Mouse (Mus musculus): ENCODE data around the gene Hoxc6. TPM values are rescaled to one million over a fixed set of nuclear protein-coding genes. Genes with fewer than 3 reads are reported as not detected.

The Hoxc6 gene
- total RNA-seq, 2 experiments from 2014 or later, result 25.1 to 35.7 TPM

DNA sequence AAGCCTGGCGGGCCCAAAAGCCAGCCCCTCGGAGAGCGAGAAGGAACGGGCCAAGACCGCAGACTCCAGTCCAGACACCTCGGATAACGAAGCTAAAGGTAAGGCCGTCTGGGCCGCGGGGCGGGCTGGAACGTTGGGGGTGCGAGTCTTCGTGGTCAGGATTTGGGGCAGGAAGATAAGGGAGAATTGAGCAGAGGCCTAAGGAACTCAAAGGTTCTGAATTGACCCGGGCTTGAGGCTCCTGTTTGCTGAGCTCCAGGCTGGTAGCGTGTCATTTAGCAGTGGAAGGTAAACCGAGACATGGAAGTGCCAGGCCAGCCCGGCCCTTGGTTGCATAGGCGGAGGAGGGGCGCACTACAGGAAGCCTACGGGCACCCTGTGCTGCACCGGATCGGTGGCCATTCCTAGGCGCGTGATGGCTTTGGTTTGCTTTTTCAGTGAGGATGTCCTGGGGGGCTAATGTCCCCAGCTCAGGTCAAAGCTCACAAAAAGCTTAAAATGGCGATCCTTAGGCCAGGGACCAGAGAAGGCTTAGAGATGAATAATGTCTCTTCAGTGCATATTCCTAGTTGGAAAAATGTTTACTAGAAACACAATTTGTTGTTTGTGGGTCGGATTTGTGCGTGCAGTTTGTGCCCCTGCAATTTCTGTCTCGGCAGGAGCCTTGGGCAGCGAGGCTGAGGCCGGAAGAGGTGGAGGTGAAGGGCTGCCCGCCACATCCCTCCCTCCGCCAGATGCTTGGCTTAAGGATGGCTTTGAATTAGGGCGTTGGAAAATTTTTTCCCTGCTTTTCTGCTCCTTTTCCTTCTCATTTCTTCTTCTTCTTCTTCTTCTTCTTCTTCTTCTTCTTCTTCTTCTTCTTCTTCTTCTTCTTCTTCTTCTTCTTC, 30.3 kb upstream of the Hoxc6 start:
- DNase-seq, result no peak

DNA sequence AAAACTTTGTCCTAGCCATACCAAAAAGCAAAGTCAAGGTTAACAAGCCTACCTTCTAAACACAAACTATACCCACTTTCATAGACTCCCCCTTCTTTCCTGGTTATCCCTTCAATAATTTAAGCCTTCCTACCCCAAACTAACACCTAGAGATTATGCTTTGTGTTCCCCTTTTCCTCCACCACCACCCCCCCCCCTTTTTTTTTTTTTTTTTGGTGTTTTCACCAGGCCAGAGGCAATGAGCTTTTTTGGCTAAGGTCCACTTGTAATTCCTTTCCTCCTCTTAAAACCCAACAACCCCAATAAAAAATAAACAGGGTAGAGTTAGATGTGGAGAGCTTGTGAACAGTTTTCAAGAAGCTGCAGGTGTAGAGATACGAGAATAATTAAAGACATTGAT, 28.8 kb upstream of the Hoxc6 start:
- no peak for DNase-seq

DNA sequence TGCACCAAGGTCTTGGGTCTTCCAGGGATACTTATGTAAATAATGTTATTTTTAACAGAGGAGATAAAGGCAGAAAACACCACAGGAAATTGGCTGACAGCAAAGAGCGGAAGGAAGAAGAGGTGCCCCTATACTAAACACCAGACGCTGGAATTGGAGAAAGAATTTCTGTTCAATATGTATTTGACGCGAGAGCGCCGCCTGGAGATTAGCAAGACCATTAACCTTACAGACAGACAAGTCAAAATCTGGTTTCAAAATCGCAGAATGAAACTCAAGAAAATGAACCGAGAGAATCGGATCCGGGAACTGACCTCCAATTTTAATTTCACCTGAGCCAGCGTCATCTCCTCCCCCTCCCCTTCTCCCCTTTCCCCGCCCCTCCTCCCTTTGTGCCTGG, 27.3 kb upstream of the Hoxc6 start:
- no peak for DNase-seq

DNA sequence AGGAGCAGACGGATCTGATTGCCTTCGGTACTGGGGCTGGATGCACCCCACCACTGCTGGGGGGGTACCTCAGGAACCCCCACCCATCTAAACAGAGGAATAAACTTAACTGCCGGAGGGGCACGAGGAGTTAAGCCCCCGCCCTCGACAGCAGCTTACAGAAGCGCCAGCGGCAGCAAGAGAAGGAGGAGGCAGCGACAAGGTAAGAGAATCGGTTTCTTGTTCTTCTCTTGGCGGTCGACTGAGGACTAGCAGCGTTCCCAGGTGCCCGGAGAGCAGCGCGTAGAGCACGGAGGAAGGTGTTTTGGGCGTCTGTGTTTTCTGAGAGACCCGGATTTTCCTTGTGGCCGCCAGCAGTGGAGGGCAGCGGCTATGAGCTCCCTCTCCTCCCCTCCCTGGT, 25.8 kb upstream of the Hoxc6 start:
- DNase-seq, result no peak

DNA sequence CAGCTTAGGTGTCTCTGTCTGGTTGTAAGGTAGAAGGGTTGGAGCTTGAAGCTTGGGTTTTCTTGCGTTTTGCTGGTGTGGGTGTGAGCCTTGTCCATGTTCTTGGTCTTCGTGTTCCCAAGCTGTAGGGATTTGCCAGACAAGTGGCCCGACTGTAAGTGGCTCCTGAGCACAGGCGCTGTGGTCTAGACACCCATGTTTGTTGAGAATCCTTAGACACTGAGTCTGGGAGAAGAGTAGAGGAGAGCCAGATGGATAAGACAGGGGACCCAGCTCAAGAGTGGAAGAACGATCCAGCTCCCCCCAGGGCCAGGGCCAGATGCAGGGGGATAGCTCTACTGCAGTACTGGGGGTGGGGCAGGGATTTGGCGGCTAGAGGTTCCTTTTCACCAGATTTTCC, 25.3 kb upstream of the Hoxc6 start:
- no peak for DNase-seq

DNA sequence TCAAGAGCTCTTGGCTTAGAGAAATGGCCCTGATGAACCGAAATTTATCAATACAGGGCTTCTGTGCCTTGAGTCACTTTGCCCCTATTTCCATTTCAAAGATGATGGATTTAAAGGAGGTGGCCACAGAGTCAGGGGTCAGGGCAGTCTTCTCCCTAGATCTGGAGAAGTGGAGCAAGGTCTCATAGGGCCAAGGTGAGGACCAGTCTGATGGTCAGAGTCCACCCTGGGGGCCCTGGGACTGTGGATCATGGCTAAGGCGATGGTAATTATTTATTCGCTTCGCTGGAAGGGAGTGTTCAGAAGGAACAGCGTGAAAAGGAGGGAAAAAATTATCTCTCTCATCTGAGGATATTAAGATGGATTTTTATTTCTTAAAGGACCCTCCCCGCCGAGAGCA, 23.0 kb upstream of the Hoxc6 start:
- no peak for DNase-seq

DNA sequence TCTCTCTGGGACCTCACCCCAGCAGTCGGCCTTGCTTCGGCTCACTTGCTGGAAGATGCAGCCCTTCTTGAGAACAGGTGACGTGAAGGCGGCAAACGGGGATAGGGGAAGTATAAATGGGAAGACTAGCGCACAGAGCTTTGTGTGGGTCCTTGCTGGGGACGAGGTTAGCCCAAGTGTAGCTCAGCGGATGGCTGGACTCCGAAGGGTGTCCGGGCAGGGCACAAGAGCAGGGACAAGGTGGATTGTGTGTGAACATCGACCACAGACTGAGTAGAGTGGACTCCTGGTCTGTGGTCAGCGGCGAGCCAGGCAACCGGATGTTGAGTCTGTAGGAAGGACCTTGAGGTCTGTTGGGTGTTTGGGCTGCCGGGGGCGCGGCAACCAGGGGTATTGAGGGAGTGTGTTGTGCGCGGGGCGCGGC, 22.4 kb upstream of the Hoxc6 start:
- no peak for DNase-seq

DNA sequence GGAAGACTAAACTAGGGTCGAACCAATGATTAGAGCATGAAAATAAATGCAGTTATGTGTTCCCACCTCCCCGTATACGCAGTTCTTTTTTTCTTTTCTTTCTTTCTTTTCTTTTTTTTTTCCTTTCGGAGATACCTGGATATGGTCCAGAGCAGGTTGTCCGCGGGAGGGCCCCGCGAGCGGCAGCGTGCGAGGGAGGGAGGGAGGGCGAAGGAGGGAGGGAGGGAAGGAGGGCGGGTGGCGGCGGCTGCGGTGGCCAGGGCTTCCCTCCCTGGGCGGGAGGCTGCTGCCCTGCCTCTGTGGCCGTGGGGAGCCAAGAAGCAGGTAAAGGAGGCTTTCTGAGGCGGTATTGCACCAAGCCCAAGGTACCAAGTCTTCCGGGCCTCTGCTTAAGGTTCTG, 21.9 kb upstream of the Hoxc6 start, which contains the start of gene Hoxc9:
TSS of gene Hoxc9 (plus strand) at position 269 of the 400 bp plus-strand sequence.
- DNase-seq, result no peak

DNA sequence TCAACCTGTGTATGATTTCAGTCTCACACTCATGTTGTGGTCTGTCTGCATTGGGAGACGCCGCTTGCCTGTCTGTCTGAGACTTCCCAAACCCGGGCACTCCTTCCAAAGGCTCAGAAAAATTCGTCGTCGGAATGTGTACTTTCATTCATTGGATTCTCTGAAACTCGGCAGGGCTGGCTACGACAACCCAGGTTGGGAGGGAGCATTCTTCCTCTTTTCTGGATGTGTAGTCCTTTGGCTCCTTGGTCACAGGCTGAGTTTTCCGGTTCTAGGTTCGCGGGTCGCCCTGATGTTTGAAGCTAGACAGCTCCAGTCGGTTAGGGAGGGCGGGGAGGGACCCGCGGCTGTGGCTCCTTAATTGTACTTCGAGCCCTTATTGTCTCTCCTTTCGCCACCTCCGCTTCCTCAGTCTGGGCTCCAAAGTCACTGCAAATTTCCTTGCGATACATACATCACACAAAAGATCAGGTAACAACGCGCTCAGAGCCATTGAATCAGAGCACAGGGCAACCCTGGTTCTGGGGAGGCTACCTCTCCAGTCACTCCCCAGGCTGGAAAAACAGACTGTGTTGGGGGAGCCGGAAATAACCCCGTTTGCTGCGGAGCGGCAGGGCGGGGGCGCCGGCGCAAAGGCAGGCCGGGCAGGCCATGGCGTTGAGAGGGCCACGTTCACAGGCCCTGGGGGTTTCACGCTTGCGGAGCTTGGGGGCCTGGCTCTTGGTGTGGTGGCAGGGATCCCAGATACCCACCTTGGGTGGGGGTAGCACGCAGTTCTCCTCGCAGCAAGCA, 21.2 kb upstream of the Hoxc6 start:
- DNase-seq, result no peak

DNA sequence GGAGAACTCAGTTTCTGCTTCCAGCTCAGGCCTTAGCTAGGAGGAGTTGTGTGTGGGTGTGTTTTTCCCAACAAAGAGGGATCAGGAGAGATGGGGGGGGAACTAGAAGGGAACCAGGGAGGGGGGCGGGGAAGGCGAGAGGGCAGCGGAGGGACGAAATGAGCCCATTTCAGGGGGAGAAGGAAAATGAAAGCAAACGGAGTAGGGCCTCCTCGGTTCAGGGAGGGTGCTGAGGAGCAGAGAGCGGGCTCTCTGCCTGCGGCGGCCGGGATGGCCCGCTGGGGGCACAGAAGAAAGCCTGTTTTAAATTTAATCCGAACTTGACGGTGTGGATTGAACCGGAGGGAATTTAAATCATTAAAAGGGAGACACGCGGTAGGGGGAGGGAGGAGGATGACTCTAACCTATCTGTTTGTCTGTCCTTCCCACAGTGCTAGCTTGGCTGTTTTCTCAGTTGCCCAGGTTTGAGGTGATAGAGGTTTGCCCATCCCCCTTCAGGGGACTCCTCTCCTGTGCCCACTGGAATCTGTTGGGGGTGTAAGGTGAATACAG, 20.6 kb upstream of the Hoxc6 start:
- no peak for DNase-seq

DNA sequence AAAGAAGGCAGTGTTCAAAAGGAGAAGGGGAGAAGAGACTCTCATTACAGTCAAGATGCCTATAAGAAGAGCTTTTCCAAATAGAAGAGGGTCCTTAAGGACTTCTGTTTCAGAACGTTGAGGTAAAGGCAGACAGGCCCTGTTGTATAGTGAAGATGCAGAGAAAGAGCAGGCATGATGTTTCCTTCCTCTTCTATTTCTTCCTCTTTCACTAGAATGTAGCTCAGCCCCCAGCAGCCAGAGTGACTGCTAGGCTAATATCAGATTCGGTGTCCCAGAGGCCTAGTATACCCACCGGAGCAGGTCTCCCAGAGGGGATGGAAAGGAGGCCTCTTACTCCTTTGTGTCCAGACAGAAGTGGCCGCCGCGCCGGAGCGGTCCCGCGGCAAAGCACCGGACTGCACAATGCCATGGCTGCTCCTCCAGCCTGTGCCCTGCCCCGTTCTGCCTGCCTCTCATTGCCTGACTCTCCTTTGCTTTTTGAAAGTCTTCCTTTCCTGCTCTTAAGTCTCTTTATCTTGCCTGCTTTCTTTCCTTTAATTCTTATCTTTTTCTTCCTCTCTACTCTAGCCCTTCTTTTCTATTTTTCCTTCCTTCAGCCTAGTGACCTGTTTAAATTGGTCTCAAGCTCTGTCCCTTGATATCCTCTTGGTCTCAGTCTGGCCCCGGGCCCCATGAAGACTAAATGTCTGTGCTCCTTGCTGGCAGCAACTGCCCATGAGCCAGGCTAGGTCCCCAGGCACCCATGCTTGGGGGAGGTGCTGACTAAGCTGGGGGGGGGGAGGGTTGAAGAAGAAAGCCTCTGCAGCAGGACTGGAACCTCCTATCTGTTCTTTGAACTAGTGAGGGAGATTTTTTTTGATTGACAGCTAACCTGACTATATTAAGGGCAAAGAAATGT, 19.2 kb upstream of the Hoxc6 start:
- DNase-seq, result no peak

DNA sequence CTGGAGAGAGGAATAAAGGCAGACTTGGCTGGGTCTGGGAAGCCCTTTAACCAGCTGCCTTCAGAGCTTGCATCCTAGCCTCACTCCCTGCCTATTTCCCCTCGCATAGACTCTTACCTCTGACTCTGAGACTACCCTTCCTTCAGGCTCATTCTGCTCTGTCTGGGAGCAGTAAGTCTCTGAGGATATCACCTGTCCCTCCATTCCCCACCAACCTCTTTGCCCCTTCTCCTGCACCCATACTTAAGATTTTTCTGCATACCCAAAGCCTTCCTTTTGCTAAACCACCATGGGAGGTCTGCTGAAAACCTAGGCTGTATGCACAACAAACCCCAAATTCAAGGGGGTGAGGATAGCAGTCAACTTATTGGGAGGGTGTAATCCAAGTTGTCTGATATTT, 18.1 kb upstream of the Hoxc6 start:
- no peak for DNase-seq

DNA sequence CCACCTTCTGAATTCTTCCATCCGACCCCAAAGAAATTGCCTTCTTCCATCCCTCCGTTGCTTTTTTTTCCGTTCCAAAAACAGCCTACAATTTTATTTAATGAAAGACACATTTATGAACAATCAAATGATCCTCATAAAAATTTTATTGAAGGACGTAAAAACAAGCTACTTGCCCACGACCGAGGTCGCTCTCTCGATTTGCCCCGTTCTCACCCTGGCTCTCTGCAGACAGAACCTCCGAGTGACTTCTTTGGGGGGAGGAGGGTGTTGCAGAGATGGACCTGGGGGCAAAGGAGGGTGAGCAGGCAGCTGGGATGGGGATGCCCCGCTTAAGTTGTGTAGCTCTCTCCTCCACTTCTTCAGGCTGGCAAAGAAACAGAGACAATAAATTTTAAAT, 17.7 kb upstream of the Hoxc6 start:
- DNase-seq, result no peak

DNA sequence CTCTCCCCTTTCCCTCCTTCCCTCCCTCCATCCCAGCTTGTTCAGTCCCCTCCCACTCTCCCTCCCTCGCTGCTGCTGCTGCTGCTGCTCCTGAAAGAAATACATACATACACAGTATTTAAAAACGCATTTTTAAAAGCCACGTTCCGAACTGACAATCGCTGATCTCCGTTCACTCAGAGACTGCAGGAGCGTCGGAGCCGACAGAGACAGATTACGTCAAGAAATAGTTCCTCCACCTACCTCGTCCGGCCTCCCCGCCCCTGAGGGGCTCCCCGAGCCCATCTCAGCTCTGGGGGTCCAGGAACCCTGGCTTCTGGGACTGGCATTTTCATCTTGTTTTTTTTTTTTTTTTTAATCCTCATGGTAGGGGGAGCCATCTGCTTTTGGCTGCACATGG, 17.1 kb upstream of the Hoxc6 start:
- DNase-seq, result no peak

DNA sequence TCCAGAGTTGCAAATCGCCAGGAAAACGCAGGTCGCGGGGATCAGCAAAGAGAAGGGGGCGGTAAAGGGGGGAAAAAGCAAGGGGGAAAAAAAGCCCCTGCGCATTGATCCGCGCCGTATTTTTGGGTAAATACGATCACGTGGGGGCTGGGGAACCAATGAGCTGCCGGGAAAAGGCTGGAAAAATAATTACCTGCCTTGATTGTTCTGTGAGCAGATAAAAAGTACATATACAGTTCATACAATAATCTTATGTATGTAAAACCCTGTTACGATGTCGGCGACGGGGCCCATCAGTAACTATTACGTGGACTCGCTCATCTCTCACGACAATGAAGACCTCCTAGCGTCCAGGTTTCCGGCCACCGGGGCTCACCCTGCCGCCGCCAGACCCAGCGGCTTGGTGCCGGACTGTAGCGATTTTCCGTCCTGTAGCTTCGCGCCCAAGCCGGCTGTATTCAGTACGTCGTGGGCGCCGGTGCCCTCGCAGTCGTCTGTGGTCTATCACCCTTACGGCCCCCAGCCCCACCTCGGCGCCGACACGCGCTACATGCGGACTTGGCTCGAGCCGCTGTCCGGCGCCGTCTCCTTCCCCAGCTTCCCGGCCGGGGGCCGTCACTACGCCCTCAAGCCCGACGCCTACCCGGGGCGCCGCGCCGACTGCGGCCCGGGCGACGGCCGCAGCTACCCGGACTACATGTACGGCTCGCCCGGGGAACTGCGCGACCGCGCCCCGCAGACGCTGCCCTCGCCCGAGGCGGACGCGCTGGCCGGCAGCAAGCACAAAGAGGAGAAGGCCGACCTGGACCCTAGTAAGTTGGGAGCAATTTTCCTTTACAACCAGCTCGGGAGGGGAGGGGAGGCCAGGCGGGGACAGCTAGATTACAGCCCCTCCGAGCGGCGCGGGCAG, 16.4 kb upstream of the Hoxc6 start:
- no peak for DNase-seq

DNA sequence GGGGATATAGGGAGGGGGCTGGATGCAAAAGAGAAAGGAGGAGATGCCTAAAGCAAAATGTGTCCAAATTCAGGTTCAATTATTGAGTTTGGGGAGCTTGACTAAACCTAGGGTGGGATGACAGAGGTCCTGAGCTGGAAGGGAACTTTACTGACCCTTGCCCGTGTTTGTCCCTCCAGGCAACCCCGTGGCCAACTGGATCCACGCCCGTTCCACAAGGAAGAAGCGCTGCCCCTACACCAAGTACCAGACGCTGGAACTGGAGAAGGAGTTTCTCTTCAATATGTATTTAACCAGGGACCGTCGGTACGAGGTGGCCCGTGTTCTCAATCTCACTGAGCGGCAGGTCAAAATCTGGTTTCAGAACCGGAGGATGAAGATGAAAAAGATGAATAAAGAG, 14.3 kb upstream of the Hoxc6 start:
- no peak for DNase-seq

DNA sequence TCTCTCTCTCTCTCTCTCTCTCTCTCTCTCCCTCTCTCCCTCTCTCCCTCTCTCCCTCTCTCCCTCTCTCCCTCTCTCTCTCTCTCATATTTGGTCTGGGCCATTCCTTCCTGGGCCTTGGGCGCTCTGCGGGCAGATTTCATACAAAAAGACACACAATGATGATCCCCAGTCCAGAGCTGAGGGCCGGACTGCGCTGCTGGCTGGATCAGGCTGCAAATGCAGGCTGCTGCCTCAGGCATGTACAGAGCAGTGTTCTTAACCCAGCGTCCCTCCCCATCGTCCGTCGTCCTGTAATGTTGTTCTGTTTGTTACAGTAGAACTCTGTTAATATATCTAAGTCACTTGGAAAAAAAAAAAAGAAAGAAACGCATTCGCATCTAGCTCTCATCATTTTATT, 13.5 kb upstream of the Hoxc6 start:
- no peak for DNase-seq

DNA sequence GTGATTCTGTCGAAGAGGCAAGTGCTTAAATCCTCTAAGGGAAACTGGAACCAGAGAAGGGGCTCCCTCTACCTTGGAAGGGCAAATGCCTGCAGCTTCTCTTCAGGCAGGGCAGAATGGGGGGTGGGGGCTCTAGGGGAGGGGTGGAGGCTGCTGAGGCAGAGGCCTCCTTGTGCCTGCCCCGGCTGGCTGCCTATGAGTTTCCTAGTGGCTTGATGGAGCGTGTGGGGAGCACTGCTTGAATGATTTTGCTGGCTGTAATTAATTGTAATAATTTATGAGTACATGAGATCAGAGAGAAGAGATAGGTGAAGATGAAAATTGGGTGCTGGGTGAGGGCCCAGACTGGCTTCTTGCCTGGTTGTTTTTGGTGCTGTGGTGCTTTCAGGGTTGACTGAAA, 13.1 kb upstream of the Hoxc6 start:
- no peak for DNase-seq

DNA sequence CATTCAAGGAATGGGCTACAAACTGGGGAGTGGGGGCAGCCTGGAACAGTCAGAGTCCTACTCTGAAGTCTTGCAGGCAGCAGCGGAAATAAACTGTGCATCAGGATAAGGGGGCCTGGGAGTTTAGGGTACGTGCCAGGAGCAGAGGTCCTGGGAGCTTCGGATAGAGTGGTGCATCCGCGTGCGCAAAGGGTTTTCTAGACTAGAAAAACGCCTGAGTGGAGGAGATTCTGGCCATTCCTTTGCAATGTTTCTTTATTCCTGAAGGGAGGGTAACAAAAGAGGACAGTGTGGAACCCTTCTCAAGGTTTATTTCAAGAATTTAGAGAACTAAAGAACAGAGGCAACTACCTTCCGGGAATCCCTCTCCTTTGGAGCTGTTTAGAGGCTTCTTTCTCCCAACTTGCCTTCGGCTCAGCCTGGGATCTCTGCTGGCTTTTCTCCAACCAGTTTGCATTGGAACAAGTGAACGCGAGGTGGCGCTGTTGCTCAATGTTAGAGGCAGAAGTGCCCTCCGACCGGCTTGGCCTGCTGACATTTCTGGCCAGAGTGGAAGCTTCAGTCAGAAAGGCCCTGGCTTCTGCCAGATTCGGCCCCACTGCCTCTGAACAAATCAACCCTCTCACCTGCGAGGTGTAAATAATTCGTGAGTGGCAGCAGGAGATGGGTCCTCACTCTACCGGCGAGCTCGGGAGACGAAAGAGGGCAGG, 10.8 kb upstream of the Hoxc6 start:
- DNase-seq, result peak; percentile 96

DNA sequence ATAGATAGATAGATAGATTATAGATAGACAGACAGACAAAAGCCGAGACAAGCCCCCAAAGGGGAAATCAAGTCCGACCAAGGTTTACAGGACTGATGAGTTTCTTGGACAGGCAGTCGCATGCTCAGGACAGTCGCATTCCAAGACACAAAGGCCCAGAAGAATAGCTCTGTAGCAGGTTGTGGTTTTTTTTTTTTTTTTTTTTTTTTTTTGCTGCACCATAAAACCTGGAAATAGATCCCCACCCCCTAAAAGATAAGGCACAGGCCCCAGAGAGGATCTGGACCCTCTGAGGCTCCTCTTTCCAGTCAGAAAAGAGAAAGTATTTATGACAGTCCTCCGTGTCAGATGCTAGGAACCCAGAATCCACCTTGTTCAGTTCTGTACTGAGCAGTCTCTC, 10.0 kb upstream of the Hoxc6 start:
- DNase-seq, result no peak

All from adrenal gland, postnatal 10 days (tissue).